Mouse (Mus musculus) midbrain, embryonic 12.5 days (tissue): ENCODE data around the gene Tnfsf10. TPM values are rescaled to one million over a fixed set of nuclear protein-coding genes. Genes with fewer than 3 reads are reported as not detected.
"Not testable (repeated sequence)": the region's sequence is repeated elsewhere in the genome, so short reads cannot be mapped to it uniquely, and the experiment has no call there.

Source experiments
- ATAC-seq: fragments of 200-750 bp; cut with Nextera tagmentation; 2 replicates; pipeline ENCODE4 v1.8.0; 2017; ENCODE audit warnings: low read depth, moderate TSS enrichment, moderate library complexity; ENCODE audit not compliant: low FRiP score
- H3K27ac ChIP-seq: fragments of 300-500 bp; sonication (generic); replicated peaks from 2 replicates; pipeline ENCODE4 v1.5.1; 2016; ENCODE audit warnings: mild to moderate bottlenecking
- H3K27me3 ChIP-seq: fragments of 300-500 bp; sonication (generic); 2 replicates; pipeline ENCODE4 v1.6.1; 2016; ENCODE audit warnings: mild to moderate bottlenecking
- H3K36me3 ChIP-seq: fragments of 300-500 bp; sonication (generic); 2 replicates; pipeline ENCODE4 v1.6.1; 2016
- H3K4me1 ChIP-seq: fragments of 300-500 bp; sonication (generic); 2 replicates; pipeline ENCODE4 v1.6.1; 2016
- H3K4me2 ChIP-seq: fragments of 300-500 bp; sonication (generic); replicated peaks from 2 replicates; pipeline ENCODE4 v1.6.1; 2016; ENCODE audit warnings: mild to moderate bottlenecking, moderate library complexity
- H3K4me3 ChIP-seq: fragments of 300-500 bp; sonication (generic); 2 replicates; pipeline ENCODE4 v1.5.1; 2016; ENCODE audit warnings: mild to moderate bottlenecking
- H3K9ac ChIP-seq: fragments of 300-500 bp; sonication (generic); replicated peaks from 2 replicates; pipeline ENCODE4 v1.6.1; 2016; ENCODE audit warnings: mild to moderate bottlenecking, moderate library complexity
- H3K9me3 ChIP-seq: fragments of 300-500 bp; sonication (generic); 2 replicates; pipeline ENCODE4 v1.6.1; 2016; ENCODE audit warnings: mild to moderate bottlenecking
- WGBS: fragments of 180-500 bp; shearing (Covaris S2); methylation state at CpG from one replicate; pipeline ENCODE4 v1.1.7; 2016; 5-methylcytosine and 5-hydroxymethylcytosine counted together
- polyA plus RNA-seq: library from polyadenylated mRNA; unstranded; fragments of >200 nt; fragmentation: Nextera tagmentation; extraction: Ambion mirVana; gene quantifications from 2 replicates; pipeline ENCODE4 v1.2.1, GENCODE M21; 2016

The Tnfsf10 gene
- polyA plus RNA-seq, 1 experiment from 2014 or later: not detected

GRCm38 (mm10) chr3:27285072-27285471 is 31.8 kb upstream of the Tnfsf10 start:
- Histone ChIP-seq H3K4me1 (peaks cover 10% of the 10 kb centered on the region), H3K27ac (no peak overlapping the region), H3K27me3 (no peaks in the 10 kb centered on the region), H3K9me3 (no peaks in the 10 kb centered on the region), H3K9ac (no peak overlapping the region), H3K36me3 (no peaks in the 10 kb centered on the region), H3K4me3 (no peak overlapping the region), H3K4me2 (no peak overlapping the region)
- WGBS: 85% methylated on average over 9 of the region's 9 CpGs
- no peak for ATAC-seq

- Histone ChIP-seq H3K27ac (no peak overlapping the region), H3K36me3 (no peaks in the 10 kb centered on the region), H3K4me2 (no peak overlapping the region), H3K4me3 (no peak overlapping the region), H3K9me3 (no peaks in the 10 kb centered on the region), H3K27me3 (no peaks in the 10 kb centered on the region), H3K4me1 (peaks cover 4% of the 10 kb centered on the region), H3K9ac (no peak overlapping the region)
- no peak for ATAC-seq
- WGBS: 82% methylated on average over 2 of the region's 2 CpGs
These were observed 28.5 kb upstream of the Tnfsf10 start for GRCm38 (mm10) chr3:27288301-27288700.

GRCm38 (mm10) chr3:27288909-27289308 is 27.9 kb upstream of the Tnfsf10 start:
- no peak overlapping the region for H3K27ac ChIP-seq
- no peaks in the 10 kb centered on the region for H3K27me3 ChIP-seq
- no peak overlapping the region for H3K4me3 ChIP-seq
- H3K36me3 ChIP-seq: no peaks in the 10 kb centered on the region
- H3K4me1 ChIP-seq: no peaks in the 10 kb centered on the region
- H3K4me2 ChIP-seq: no peak overlapping the region
- H3K9me3 ChIP-seq: no peaks in the 10 kb centered on the region
- 75% methylated on average over 8 of the region's 8 CpGs for WGBS
- no peak overlapping the region for H3K9ac ChIP-seq
- no peak for ATAC-seq

GRCm38 (mm10) chr3:27290285-27290684 is 26.5 kb upstream of the Tnfsf10 start:
- Histone ChIP-seq H3K4me3 (no peak overlapping the region), H3K27me3 (no peaks in the 10 kb centered on the region), H3K36me3 (no peaks in the 10 kb centered on the region), H3K27ac (no peak overlapping the region), H3K9ac (no peak overlapping the region), H3K4me2 (no peak overlapping the region), H3K9me3 (no peaks in the 10 kb centered on the region), H3K4me1 (no peaks in the 10 kb centered on the region)
- no peak for ATAC-seq
- WGBS: 89% methylated on average over 5 of the region's 5 CpGs

GRCm38 (mm10) chr3:27290945-27291344 is 25.9 kb upstream of the Tnfsf10 start:
- not testable (repeated sequence) for H3K9ac ChIP-seq

GRCm38 (mm10) chr3:27291411-27291810 is 25.4 kb upstream of the Tnfsf10 start:
- WGBS: 87% methylated on average over 4 of the region's 4 CpGs
- H3K4me3 ChIP-seq, H3K27ac ChIP-seq, H3K9me3 ChIP-seq, H3K4me2 ChIP-seq, H3K4me1 ChIP-seq, H3K27me3 ChIP-seq, ATAC-seq, H3K9ac ChIP-seq, H3K36me3 ChIP-seq: not testable (repeated sequence)

More at GRCm38 (mm10) chr3:27290945-27291344, 25.9 kb upstream of the Tnfsf10 start:
- not testable (repeated sequence) for ATAC-seq, H3K4me2 ChIP-seq, H3K4me1 ChIP-seq, H3K4me3 ChIP-seq, H3K36me3 ChIP-seq, H3K9me3 ChIP-seq, H3K27ac ChIP-seq, H3K27me3 ChIP-seq
- 93% methylated on average over 5 of the region's 5 CpGs for WGBS

- Histone ChIP-seq H3K36me3 (no peaks in the 10 kb centered on the region), H3K27ac (no peak overlapping the region), H3K4me3 (no peak overlapping the region), H3K4me2 (no peak overlapping the region), H3K4me1 (no peaks in the 10 kb centered on the region), H3K9ac (no peak overlapping the region), H3K27me3 (no peaks in the 10 kb centered on the region), H3K9me3 (no peaks in the 10 kb centered on the region)
- no peak for ATAC-seq
- 59% methylated on average over 7 of the region's 7 CpGs for WGBS
These were observed 23.0 kb upstream of the Tnfsf10 start for GRCm38 (mm10) chr3:27293645-27294385.

GRCm38 (mm10) chr3:27300451-27300850 is 16.4 kb upstream of the Tnfsf10 start:
- no peak for ATAC-seq
- Histone ChIP-seq H3K4me3 (no peak overlapping the region), H3K4me2 (no peak overlapping the region), H3K27me3 (no peaks in the 10 kb centered on the region), H3K4me1 (no peaks in the 10 kb centered on the region), H3K27ac (no peak overlapping the region), H3K9me3 (no peaks in the 10 kb centered on the region), H3K36me3 (no peaks in the 10 kb centered on the region), H3K9ac (no peak overlapping the region)
- WGBS: 88% methylated on average over 4 of the region's 4 CpGs

GRCm38 (mm10) chr3:27302339-27303022 is 14.3 kb upstream of the Tnfsf10 start:
- 80% methylated on average over 9 of the region's 9 CpGs for WGBS
- no peak for ATAC-seq
- H3K4me1 ChIP-seq: no peaks in the 10 kb centered on the region

GRCm38 (mm10) chr3:27306815-27307214 is 10.0 kb upstream of the Tnfsf10 start:
- H3K4me2 ChIP-seq: no peak overlapping the region
- WGBS: 85% methylated on average over 10 of the region's 10 CpGs
- no peaks in the 10 kb centered on the region for H3K4me1 ChIP-seq
- no peak overlapping the region for H3K27ac ChIP-seq
- no peak overlapping the region for H3K4me3 ChIP-seq
- H3K36me3 ChIP-seq: no peaks in the 10 kb centered on the region
- H3K9me3 ChIP-seq: no peaks in the 10 kb centered on the region
- H3K27me3 ChIP-seq: no peaks in the 10 kb centered on the region
- H3K9ac ChIP-seq: no peak overlapping the region
- ATAC-seq: no peak

More at GRCm38 (mm10) chr3:27302339-27303022, 14.3 kb upstream of the Tnfsf10 start:
- Histone ChIP-seq H3K4me3 (no peak overlapping the region), H3K36me3 (no peaks in the 10 kb centered on the region), H3K9ac (no peak overlapping the region), H3K4me2 (no peak overlapping the region), H3K9me3 (no peaks in the 10 kb centered on the region), H3K27ac (no peak overlapping the region), H3K27me3 (no peaks in the 10 kb centered on the region)

- no peaks in the 10 kb centered on the region for H3K4me1 ChIP-seq
- no peak overlapping the region for H3K27ac ChIP-seq
- ATAC-seq: no peak
- H3K27me3 ChIP-seq: no peaks in the 10 kb centered on the region
- no peaks in the 10 kb centered on the region for H3K36me3 ChIP-seq
- no peaks in the 10 kb centered on the region for H3K9me3 ChIP-seq
- no peak overlapping the region for H3K4me2 ChIP-seq
- H3K4me3 ChIP-seq: no peak overlapping the region
- H3K9ac ChIP-seq: no peak overlapping the region
- WGBS: 96% methylated on average over 7 of the region's 7 CpGs
These were observed 5.9 kb upstream of the Tnfsf10 start for GRCm38 (mm10) chr3:27310973-27311372.

GRCm38 (mm10) chr3:27311475-27311874 is 5.4 kb upstream of the Tnfsf10 start:
- H3K36me3 ChIP-seq: no peaks in the 10 kb centered on the region
- H3K4me2 ChIP-seq: no peak overlapping the region
- H3K4me1 ChIP-seq: no peaks in the 10 kb centered on the region
- no peaks in the 10 kb centered on the region for H3K9me3 ChIP-seq
- no peak for ATAC-seq
- no peak overlapping the region for H3K27ac ChIP-seq
- no peak overlapping the region for H3K9ac ChIP-seq
- H3K4me3 ChIP-seq: no peak overlapping the region
- no peaks in the 10 kb centered on the region for H3K27me3 ChIP-seq
- WGBS: 89% methylated on average over 4 of the region's 4 CpGs
